Mouse (Mus musculus) bone marrow, adult 2 months (tissue): ENCODE measurements around the gene Ints3.

Experiments used
- CTCF ChIP-seq: fragments of 200-500 bp; IDR thresholded peaks from 2 replicates; pipeline ENCODE4 v1.5.1; 2011; ENCODE audit warnings: low read length, control low read depth; ENCODE audit not compliant: control insufficient read depth, insufficient read depth
- POLR2A ChIP-seq: fragments of 200-500 bp; IDR thresholded peaks from 2 replicates; pipeline ENCODE4 v1.6.1; 2011; ENCODE audit warnings: low read depth, mild to moderate bottlenecking, control low read depth, low read length, borderline replicate concordance; ENCODE audit not compliant: control insufficient read depth

- TF ChIP-seq CTCF (no peak), POLR2A (no peak)
Observed at GRCm38 (mm10) chr3:90392661-90393060, 40.8 kb downstream of the Ints3 start.
